Mouse (Mus musculus): ENCODE results near the gene Kansl2.

DNA sequence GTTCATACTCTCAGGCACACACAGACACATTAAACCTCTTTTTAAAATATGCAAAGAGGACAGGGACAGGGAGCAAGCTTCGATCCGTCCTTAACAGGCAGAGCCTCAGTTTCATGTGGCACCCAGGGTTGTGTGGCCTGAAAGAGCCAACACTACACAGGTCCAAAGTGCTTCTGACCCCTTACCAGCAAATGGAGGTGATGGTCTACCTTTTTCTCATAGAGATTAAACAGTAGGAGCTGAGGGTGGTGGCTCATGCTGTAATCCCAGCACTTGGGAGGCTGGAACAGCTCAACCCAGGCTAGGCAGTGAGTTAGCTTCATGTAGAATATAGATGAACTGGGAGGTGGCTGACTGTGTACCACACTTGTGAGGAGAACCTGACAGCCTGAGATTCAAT lies 45.2 kb upstream of the Kansl2 start:
- TF ChIP-seq E2F4 (IDR thresholded peaks at IDR 0.05; ENCODE audit: insufficient replicate concordance, low read depth, low read length) (no peak), SMC3 (IDR thresholded peaks at IDR 0.05; ENCODE audit: low read depth, low read length) (no peak), USF1 (IDR thresholded peaks at IDR 0.05; ENCODE audit: low read depth, low read length) (no peak), JUND (conservative IDR thresholded peaks at IDR 0.05; ENCODE audit: low read depth, low read length) (no peak), HCFC1 (IDR thresholded peaks at IDR 0.05; ENCODE audit: low read depth, low read length) (no peak), UBTF (IDR thresholded peaks at IDR 0.05; ENCODE audit: low read depth, low read length) (no peak), POLR2AphosphoS2 (IDR thresholded peaks at IDR 0.05; ENCODE audit: low read depth, low read length) (no peak), CHD1 (IDR thresholded peaks at IDR 0.05; ENCODE audit: low read depth, low read length) (no peak), CTCF (conservative IDR thresholded peaks at IDR 0.05 in 1 of 2, IDR thresholded peaks at IDR 0.05 in 1 of 2; ENCODE audit: low read depth in 2 of 2, low read length in 2 of 2) (no peak), RAD21 (IDR thresholded peaks at IDR 0.05; ENCODE audit: low read depth, low read length) (no peak)
